Mouse (Mus musculus) intestine, postnatal 0 days (tissue): Measurements from ENCODE around the gene Bloc1s4. TPM values are rescaled to one million over a fixed set of nuclear protein-coding genes. Genes with fewer than 3 reads are reported as not detected.

Experiments used
- ATAC-seq: fragments of 200-750 bp; cut with Nextera tagmentation; 2 replicates; pipeline ENCODE4 v1.8.0; 2017; ENCODE audit warnings: mild to moderate bottlenecking, moderate TSS enrichment, moderate library complexity
- H3K27ac ChIP-seq: fragments of 300-500 bp; sonication (generic); 2 replicates; pipeline ENCODE4 v1.5.1; 2014; ENCODE audit warnings: mild to moderate bottlenecking, low read depth, low read length, moderate library complexity
- H3K27me3 ChIP-seq: fragments of 300-500 bp; sonication (generic); replicated peaks from 2 replicates; pipeline ENCODE4 v1.6.1; 2014; ENCODE audit warnings: low read length, mixed read lengths; ENCODE audit not compliant: control insufficient read depth, insufficient read depth
- H3K36me3 ChIP-seq: fragments of 300-500 bp; sonication (generic); 2 replicates; pipeline ENCODE4 v1.6.1; 2014; ENCODE audit warnings: mild to moderate bottlenecking, moderate library complexity; ENCODE audit not compliant: control insufficient read depth, insufficient read depth
- H3K4me1 ChIP-seq: fragments of 300-500 bp; sonication (generic); replicated peaks from 2 replicates; pipeline ENCODE4 v1.6.1; 2014; ENCODE audit warnings: antibody characterized with exemption, low read length, mixed read lengths; ENCODE audit not compliant: control insufficient read depth, insufficient read depth
- H3K4me2 ChIP-seq: fragments of 300-500 bp; sonication (generic); replicated peaks from 2 replicates; pipeline ENCODE4 v1.6.1; 2014; ENCODE audit warnings: low read depth, mild to moderate bottlenecking, moderate library complexity
- H3K4me3 ChIP-seq: fragments of 300-500 bp; sonication (generic); 2 replicates; pipeline ENCODE4 v1.5.1; 2014; ENCODE audit warnings: low read depth, low read length
- H3K9ac ChIP-seq: fragments of 300-500 bp; sonication (generic); 2 replicates; pipeline ENCODE4 v1.6.1; 2014; ENCODE audit warnings: mild to moderate bottlenecking, low read depth, low read length
- H3K9me3 ChIP-seq: fragments of 300-500 bp; sonication (generic); 2 replicates; pipeline ENCODE4 v1.6.1; 2016; ENCODE audit warnings: mixed run types; ENCODE audit not compliant: control insufficient read depth
- CTCF ChIP-seq: sonication (generic); IDR thresholded peaks from 2 replicates; pipeline ENCODE4 v1.5.1; 2016; ENCODE audit warnings: low read depth, mild to moderate bottlenecking, control low read depth, antibody characterized with exemption, moderate library complexity
- WGBS: fragments of 180-500 bp; shearing (Covaris S2); extraction: QIAGEN DNeasy Blood & Tissue Kit; methylation state at CpG from one replicate; pipeline ENCODE4 v1.1.7; 2014; 5-methylcytosine and 5-hydroxymethylcytosine counted together
- polyA plus RNA-seq: library from polyadenylated mRNA; unstranded; fragments of >200 nt; fragmentation: Nextera tagmentation; extraction: Ambion mirVana; gene quantifications from 2 replicates; pipeline ENCODE4 v1.2.1, GENCODE M21; 2015

Bloc1s4 gene
- polyA plus RNA-seq, 1 experiment from 2014 or later = 22.5 TPM

- H3K4me3 ChIP-seq = no peak overlapping the region
- H3K4me1 ChIP-seq = no peaks in the 10 kb centered on the region
- no peak overlapping the region for H3K9ac ChIP-seq
- no peak for ATAC-seq
- H3K4me2 ChIP-seq = no peak overlapping the region
- H3K9me3 ChIP-seq = no peaks in the 10 kb centered on the region
- 79% methylated on average over 5 of the region's 5 CpGs for WGBS
- H3K27me3 ChIP-seq = no peaks in the 10 kb centered on the region
- no peak overlapping the region for H3K27ac ChIP-seq
- H3K36me3 ChIP-seq = no peaks in the 10 kb centered on the region
- TF ChIP-seq CTCF = no peak
Measured at GRCm38 (mm10) chr5:36705792-36706191, 42.7 kb downstream of the Bloc1s4 start.

GRCm38 (mm10) chr5:36705390-36705789 lies 43.1 kb downstream of the Bloc1s4 start:
- no peak overlapping the region for H3K27ac ChIP-seq
- no peak for TF ChIP-seq CTCF
- WGBS = 85% methylated on average over 5 of the region's 5 CpGs
- H3K27me3 ChIP-seq = no peaks in the 10 kb centered on the region
- H3K4me3 ChIP-seq = no peak overlapping the region
- H3K4me2 ChIP-seq = no peak overlapping the region
- no peaks in the 10 kb centered on the region for H3K4me1 ChIP-seq
- H3K36me3 ChIP-seq = no peaks in the 10 kb centered on the region
- no peaks in the 10 kb centered on the region for H3K9me3 ChIP-seq
- no peak overlapping the region for H3K9ac ChIP-seq
- no peak for ATAC-seq

DNA sequence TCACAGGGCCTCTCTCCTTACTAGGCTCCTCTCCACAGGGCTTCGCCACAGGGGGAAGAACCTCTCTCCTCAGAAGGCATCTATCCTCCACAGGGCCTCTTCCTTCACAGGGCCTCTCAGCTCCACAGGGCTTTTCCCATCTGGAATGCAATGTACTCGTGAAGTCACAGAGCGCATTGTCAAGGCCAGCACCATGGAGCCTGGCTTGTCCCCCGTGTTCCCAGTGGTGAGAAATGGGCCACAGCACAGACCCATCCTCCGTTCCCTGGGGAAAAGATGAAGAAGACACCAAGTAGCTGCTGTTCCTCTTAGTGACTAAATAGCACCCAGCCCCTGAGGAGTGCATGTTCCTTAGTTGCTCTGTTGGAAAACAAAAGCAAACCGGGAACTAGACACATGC lies 43.8 kb downstream of the Bloc1s4 start:
- no peak overlapping the region for H3K4me2 ChIP-seq
- TF ChIP-seq CTCF = no peak
- no peak overlapping the region for H3K9ac ChIP-seq
- no peaks in the 10 kb centered on the region for H3K9me3 ChIP-seq
- no peak overlapping the region for H3K27ac ChIP-seq
- no peaks in the 10 kb centered on the region for H3K27me3 ChIP-seq
- H3K4me1 ChIP-seq = no peaks in the 10 kb centered on the region
- no peaks in the 10 kb centered on the region for H3K36me3 ChIP-seq
- no peak for ATAC-seq
- no peak overlapping the region for H3K4me3 ChIP-seq
- WGBS = 79% methylated on average over 6 of the region's 6 CpGs

DNA sequence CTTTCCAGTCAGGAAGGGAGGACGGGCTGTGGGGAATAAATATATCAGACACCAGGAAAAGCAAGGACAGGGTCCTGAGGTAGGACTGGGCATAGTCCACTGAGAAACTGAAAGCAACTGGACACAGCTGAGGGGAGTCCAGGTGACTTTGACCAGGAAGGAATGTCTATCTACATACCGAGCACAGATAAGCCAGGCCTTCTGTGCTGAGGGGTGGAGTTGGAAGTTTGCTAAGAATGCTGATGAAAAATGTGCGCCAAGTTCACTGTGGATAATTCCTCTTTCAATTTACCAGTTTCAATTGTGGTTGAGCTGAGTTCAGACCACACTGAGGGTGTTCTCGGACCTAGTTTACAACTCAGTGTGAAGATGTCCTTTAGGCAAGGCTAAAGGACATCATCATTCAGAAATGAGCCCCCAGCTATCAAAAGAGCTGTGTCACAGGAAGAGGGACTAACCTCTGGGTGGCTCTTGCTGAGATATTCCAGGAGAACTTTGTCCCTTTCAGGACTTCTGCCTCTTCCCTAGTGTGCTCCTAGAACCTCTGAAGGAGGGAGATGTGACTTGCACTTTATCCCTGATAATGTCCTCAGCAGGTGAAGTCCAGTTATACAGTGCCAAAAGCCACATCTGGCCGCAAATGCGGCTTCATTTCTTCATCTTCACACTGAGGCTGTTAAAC lies 47.4 kb downstream of the Bloc1s4 start:
- Histone ChIP-seq H3K36me3 (no peaks in the 10 kb centered on the region), H3K4me2 (peak overlapping the region; percentile 37), H3K4me3 (no peak overlapping the region), H3K27ac (peak overlapping the region; percentile 66), H3K9me3 (no peaks in the 10 kb centered on the region), H3K27me3 (no peaks in the 10 kb centered on the region), H3K4me1 (no peaks in the 10 kb centered on the region), H3K9ac (no peak overlapping the region)
- no peak for TF ChIP-seq CTCF
- ATAC-seq = peak; percentile 86
- 29% methylated on average over 6 of the region's 6 CpGs for WGBS

GRCm38 (mm10) chr5:36698689-36699088 lies 49.8 kb downstream of the Bloc1s4 start:
- Histone ChIP-seq H3K27me3 (no peaks in the 10 kb centered on the region), H3K36me3 (no peaks in the 10 kb centered on the region), H3K9ac (no peak overlapping the region), H3K4me3 (no peak overlapping the region), H3K27ac (no peak overlapping the region), H3K4me1 (no peaks in the 10 kb centered on the region), H3K9me3 (no peaks in the 10 kb centered on the region), H3K4me2 (no peak overlapping the region)
- no peak for TF ChIP-seq CTCF
- no peak for ATAC-seq
- 58% methylated on average over 5 of the region's 5 CpGs for WGBS

DNA sequence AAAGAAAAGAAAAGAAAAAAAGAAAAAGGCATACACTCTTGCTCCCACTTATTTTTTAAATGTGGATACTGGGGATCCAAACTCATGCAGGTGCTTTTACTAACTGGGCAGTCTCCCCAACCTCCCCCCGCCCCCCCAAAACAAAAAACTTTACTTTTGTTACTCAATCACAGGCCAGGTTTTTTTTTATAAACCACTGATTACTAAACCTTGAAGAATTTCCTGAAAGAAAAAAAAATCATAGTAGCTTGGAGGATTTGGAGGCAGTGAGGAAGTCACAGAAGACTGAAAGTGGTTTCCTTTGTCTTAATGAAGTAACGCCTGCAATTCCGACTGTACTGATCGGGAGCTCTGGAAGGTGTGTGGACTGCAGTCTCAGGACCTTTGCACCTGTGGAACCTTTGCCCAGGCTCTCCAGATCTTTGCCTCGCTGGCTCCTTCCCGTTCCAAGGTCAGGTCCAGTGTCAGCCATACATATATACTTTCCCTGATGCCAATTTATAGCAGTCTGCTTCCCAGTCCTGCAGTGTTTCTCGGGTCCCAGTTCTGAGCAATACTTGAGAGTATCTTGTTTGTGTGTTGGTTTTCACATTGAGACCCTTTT lies 50.3 kb downstream of the Bloc1s4 start:
- no peaks in the 10 kb centered on the region for H3K4me1 ChIP-seq
- no peak overlapping the region for H3K4me3 ChIP-seq
- 0 out of 2 replicates have a peak overlapping the region, but pooled peaks have one; percentile 41 for H3K27ac ChIP-seq
- 38% methylated on average over 7 of the region's 7 CpGs for WGBS
- H3K4me2 ChIP-seq = no peak overlapping the region
- no peaks in the 10 kb centered on the region for H3K36me3 ChIP-seq
- H3K9me3 ChIP-seq = no peaks in the 10 kb centered on the region
- H3K9ac ChIP-seq = no peak overlapping the region
- no peaks in the 10 kb centered on the region for H3K27me3 ChIP-seq
- TF ChIP-seq CTCF = no peak
- peak; percentile 27; the same call in 1 of the 2 replicates for ATAC-seq

Other genes starting within 250 kb of the Bloc1s4 start
- 16.8 and 17.2 TPM in 2 replicates for gene Tbc1d14, start 155.4 kb downstream of the Bloc1s4 start, polyA plus RNA-seq
- gene D5Ertd579e, start 52.6 kb downstream of the Bloc1s4 start, polyA plus RNA-seq = 19.6 and 22.5 TPM in 2 replicates
- 379 and 386 TPM in 2 replicates for gene Mrfap1, start 48.1 kb upstream of the Bloc1s4 start, polyA plus RNA-seq
- 99.0 and 116 TPM in 2 replicates for gene Man2b2, start 82.0 kb upstream of the Bloc1s4 start, polyA plus RNA-seq
- gene Ppp2r2c, start 119.9 kb upstream of the Bloc1s4 start, polyA plus RNA-seq = 0.95 and 1.0 TPM in 2 replicates
- gene Wfs1, start 240.6 kb upstream of the Bloc1s4 start, polyA plus RNA-seq = 12.8 and 15.6 TPM in 2 replicates